Mouse (Mus musculus): ENCODE measurements around the gene Hoxc9.

DNA sequence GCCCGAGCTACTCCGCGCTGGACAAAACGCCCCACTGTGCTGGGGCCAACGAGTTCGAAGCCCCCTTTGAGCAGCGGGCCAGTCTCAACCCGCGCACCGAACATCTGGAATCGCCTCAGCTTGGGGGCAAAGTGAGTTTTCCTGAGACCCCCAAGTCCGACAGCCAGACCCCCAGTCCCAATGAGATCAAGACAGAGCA lies 9.0 kb upstream of the Hoxc9 start, which contains the start of gene Hoxc5:
- TF ChIP-seq CTCF (IDR thresholded peaks at IDR 0.05; ENCODE audit: low read depth): no peak
- TF ChIP-seq EP300 (optimal IDR thresholded peaks at IDR 0.05): no peak

Data from stomach, postnatal 0 days (tissue).